8 mouse cellular contexts compared by ENCODE assay signal in the genomic region with DNA sequence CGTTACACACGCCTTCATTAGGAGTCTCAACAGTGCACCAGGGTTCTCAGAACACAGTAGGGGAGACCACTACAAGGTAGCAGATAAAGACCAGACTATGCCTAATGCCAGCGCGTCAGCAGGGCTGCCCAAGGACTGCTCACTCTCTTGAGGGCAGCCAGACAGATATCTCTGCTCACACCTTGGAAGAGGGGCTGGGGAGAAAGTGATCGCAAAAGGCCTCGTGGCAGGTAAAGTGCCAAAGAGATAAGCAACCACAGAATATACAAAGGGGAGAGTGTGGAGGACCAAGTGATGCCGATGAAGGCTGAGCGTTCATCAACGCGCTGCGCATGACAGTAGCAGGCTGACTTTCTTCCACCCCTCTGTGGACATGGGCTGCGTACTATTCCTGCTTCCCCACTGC. TPM values are rescaled to one million over a fixed set of nuclear protein-coding genes. Genes with fewer than 3 reads are reported as not detected.
DNase-seq lines count a peak whose midpoint lies in the region; ATAC-seq and TF ChIP-seq lines count a peak whose summit lies in the region.

No protein-coding gene starts in this region.

- DNase-seq in kidney, postnatal 0 days (ENCODE audit: low spot score), result no peak
- no peak for DNase-seq in kidney, postnatal 14 days
- no peak for DNase-seq in hindbrain, postnatal 0 days (ENCODE audit: low spot score)
- DNase-seq in spleen, postnatal 4 days (ENCODE audit: low spot score in 2 of 2), result no peak
- DNase-seq in thymus, postnatal 25 days, result no peak
- no peak for DNase-seq in cerebellum, adult 9-11 months

- 44% methylated on average over 12 of the region's 12 CpGs for WGBS in kidney, postnatal 0 days
- 43% methylated on average over 12 of the region's 12 CpGs for WGBS in hindbrain, postnatal 0 days
- 56% methylated on average over 12 of the region's 12 CpGs for WGBS in midbrain, embryonic 16.5 days

- peak overlapping the region; percentile 62 for H3K4me2 ChIP-seq in kidney, postnatal 0 days (ENCODE audit: low read length)
- H3K4me2 ChIP-seq in hindbrain, postnatal 0 days (ENCODE audit: low read depth, low read length), result peak overlapping the region; percentile 93
- H3K4me2 ChIP-seq in midbrain, embryonic 16.5 days (ENCODE audit: low read length), result peak overlapping the region; percentile 60

- no peak overlapping the region for H3K27ac ChIP-seq in kidney, postnatal 0 days
- peak overlapping the region; percentile 64; the same call in 1 of the 2 replicates for H3K27ac ChIP-seq in hindbrain, postnatal 0 days
- H3K27ac ChIP-seq in midbrain, embryonic 16.5 days (ENCODE audit: low read length), result no peak overlapping the region

- H3K4me1 ChIP-seq in kidney, postnatal 0 days (replicated peaks; ENCODE audit: insufficient read depth, low read length), result 0 out of 2 replicates have a peak, but pooled peaks cover 5% of the 10 kb centered on the region
- H3K4me1 ChIP-seq in hindbrain, postnatal 0 days (ENCODE audit: insufficient read depth, low read length), result peaks cover 8% of the 10 kb centered on the region; the same call in 1 of the 2 replicates
- H3K4me1 ChIP-seq in midbrain, embryonic 16.5 days (ENCODE audit: control insufficient read depth, insufficient read depth, low read length), result peaks cover 9% of the 10 kb centered on the region

- peak overlapping the region; percentile 50 for H3K9ac ChIP-seq in kidney, postnatal 0 days (ENCODE audit: low read depth, low read length)
- peak overlapping the region; percentile 62 for H3K9ac ChIP-seq in hindbrain, postnatal 0 days (replicated peaks; ENCODE audit: low read length)
- peak overlapping the region; percentile 77 for H3K9ac ChIP-seq in midbrain, embryonic 16.5 days (ENCODE audit: low read depth, low read length)

- no peaks in the 10 kb centered on the region for H3K9me3 ChIP-seq in kidney, postnatal 0 days (replicated peaks; ENCODE audit: low read length)
- H3K9me3 ChIP-seq in hindbrain, postnatal 0 days (ENCODE audit: low read length), result 0 out of 2 replicates have a peak, but pooled peaks cover 3% of the 10 kb centered on the region
- no peaks in the 10 kb centered on the region for H3K9me3 ChIP-seq in midbrain, embryonic 16.5 days (replicated peaks; ENCODE audit: control insufficient read depth, low read length, poor library complexity, severe bottlenecking)

- no peaks in the 10 kb centered on the region for H3K27me3 ChIP-seq in kidney, postnatal 0 days (ENCODE audit: insufficient read depth, low read length)
- H3K27me3 ChIP-seq in hindbrain, postnatal 0 days (ENCODE audit: insufficient read depth, low read length), result no peaks in the 10 kb centered on the region
- no peaks in the 10 kb centered on the region for H3K27me3 ChIP-seq in midbrain, embryonic 16.5 days (ENCODE audit: control insufficient read depth, insufficient read depth, low read depth, low read length)

- ATAC-seq in kidney, postnatal 0 days (replicated peaks; ENCODE audit: low FRiP score, low read depth), result no peak
- peak; percentile 50 for ATAC-seq in common myeloid progenitor, adult 5-6 weeks (replicated peaks; ENCODE audit: low read depth, poor library complexity, severe bottlenecking)
- ATAC-seq in hindbrain, postnatal 0 days, result peak; percentile 14; the same call in 1 of the 2 replicates
- ATAC-seq in midbrain, embryonic 16.5 days, result peak; percentile 69

- peak overlapping the region; percentile 41 for H3K4me3 ChIP-seq in kidney, postnatal 0 days (replicated peaks; ENCODE audit: low read depth, low read length)
- H3K4me3 ChIP-seq in hindbrain, postnatal 0 days (ENCODE audit: low read length), result peak overlapping the region; percentile 60
- H3K4me3 ChIP-seq in midbrain, embryonic 16.5 days (ENCODE audit: low read depth, low read length), result peak overlapping the region; percentile 66

- peaks cover 24% of the 10 kb centered on the region for H3K36me3 ChIP-seq in kidney, postnatal 0 days (ENCODE audit: insufficient read depth, low read length)
- H3K36me3 ChIP-seq in hindbrain, postnatal 0 days (ENCODE audit: insufficient read depth, low read length), result peaks cover 30% of the 10 kb centered on the region
- H3K36me3 ChIP-seq in midbrain, embryonic 16.5 days (ENCODE audit: control insufficient read depth, insufficient read depth, low read length), result peaks cover 7% of the 10 kb centered on the region

- TF ChIP-seq CTCF in kidney, postnatal 0 days (IDR thresholded peaks at IDR 0.05; ENCODE audit: low read depth), result no peak
- no peak for TF ChIP-seq CTCF in hindbrain, postnatal 0 days (IDR thresholded peaks at IDR 0.05; ENCODE audit: low read depth)

RNA-seq across cellular contexts. Expression of a gene that starts 0.6 kb away (rescaled TPM):
- 8.3 and 8.7 TPM in 2 replicates for polyA plus RNA-seq in kidney, postnatal 0 days (2015; fragmentation: Nextera tagmentation; extraction: Ambion mirVana)
- 3.6 and 7.8 TPM in 2 replicates for total RNA-seq in common myeloid progenitor, adult 5-6 weeks (2017)
- 19.8 and 29.7 TPM in 2 replicates for total RNA-seq in hindbrain, postnatal 0 days (2014; rRNA removed)
- polyA plus RNA-seq in hindbrain, postnatal 0 days (2015; fragmentation: Nextera tagmentation; extraction: Ambion mirVana), result 7.9 and 9.4 TPM in 2 replicates
- 14.3 and 14.6 TPM in 2 replicates for polyA plus RNA-seq in midbrain, embryonic 16.5 days (2015; fragmentation: Nextera tagmentation; extraction: Ambion mirVana)

RNA-seq across cellular contexts. Expression of a gene that starts 8.1 kb away (rescaled TPM):
- not detected in 2 replicates for polyA plus RNA-seq in kidney, postnatal 0 days (2015; fragmentation: Nextera tagmentation; extraction: Ambion mirVana)
- total RNA-seq in common myeloid progenitor, adult 5-6 weeks (2017), result not detected in 2 replicates
- total RNA-seq in hindbrain, postnatal 0 days (2014; rRNA removed), result 0.63 and 1.0 TPM in 2 replicates
- 0.11 TPM in 1 of 2 replicates, not detected in the other for polyA plus RNA-seq in hindbrain, postnatal 0 days (2015; fragmentation: Nextera tagmentation; extraction: Ambion mirVana)
- 0.10 and 0.19 TPM in 2 replicates for polyA plus RNA-seq in midbrain, embryonic 16.5 days (2015; fragmentation: Nextera tagmentation; extraction: Ambion mirVana)

RNA-seq across cellular contexts. Expression of a gene that starts 29.4 kb away (rescaled TPM):
- 0.22 and 0.24 TPM in 2 replicates for polyA plus RNA-seq in kidney, postnatal 0 days (2015; fragmentation: Nextera tagmentation; extraction: Ambion mirVana)
- total RNA-seq in common myeloid progenitor, adult 5-6 weeks (2017), result not detected in 2 replicates
- 0.04 TPM in 1 of 2 replicates, not detected in the other for total RNA-seq in hindbrain, postnatal 0 days (2014; rRNA removed)
- 0.42 and 0.48 TPM in 2 replicates for polyA plus RNA-seq in hindbrain, postnatal 0 days (2015; fragmentation: Nextera tagmentation; extraction: Ambion mirVana)
- 0.75 and 0.83 TPM in 2 replicates for polyA plus RNA-seq in midbrain, embryonic 16.5 days (2015; fragmentation: Nextera tagmentation; extraction: Ambion mirVana)

RNA-seq across cellular contexts. Expression of a gene that starts 29.4 kb away (rescaled TPM):
- 27.1 and 29.4 TPM in 2 replicates for polyA plus RNA-seq in kidney, postnatal 0 days (2015; fragmentation: Nextera tagmentation; extraction: Ambion mirVana)
- total RNA-seq in common myeloid progenitor, adult 5-6 weeks (2017), result 26.2 and 31.1 TPM in 2 replicates
- total RNA-seq in hindbrain, postnatal 0 days (2014; rRNA removed), result 127 and 144 TPM in 2 replicates
- polyA plus RNA-seq in hindbrain, postnatal 0 days (2015; fragmentation: Nextera tagmentation; extraction: Ambion mirVana), result 114 and 126 TPM in 2 replicates
- 197 and 206 TPM in 2 replicates for polyA plus RNA-seq in midbrain, embryonic 16.5 days (2015; fragmentation: Nextera tagmentation; extraction: Ambion mirVana)

RNA-seq across cellular contexts. Expression of a gene that starts 31.1 kb away (rescaled TPM):
- 0.14 and 0.28 TPM in 2 replicates for polyA plus RNA-seq in kidney, postnatal 0 days (2015; fragmentation: Nextera tagmentation; extraction: Ambion mirVana)
- not detected in 2 replicates for total RNA-seq in common myeloid progenitor, adult 5-6 weeks (2017)
- 0.11 and 0.73 TPM in 2 replicates for total RNA-seq in hindbrain, postnatal 0 days (2014; rRNA removed)
- 0.19 and 0.21 TPM in 2 replicates for polyA plus RNA-seq in hindbrain, postnatal 0 days (2015; fragmentation: Nextera tagmentation; extraction: Ambion mirVana)
- 0.26 and 1.6 TPM in 2 replicates for polyA plus RNA-seq in midbrain, embryonic 16.5 days (2015; fragmentation: Nextera tagmentation; extraction: Ambion mirVana)
